In the genomic region with DNA sequence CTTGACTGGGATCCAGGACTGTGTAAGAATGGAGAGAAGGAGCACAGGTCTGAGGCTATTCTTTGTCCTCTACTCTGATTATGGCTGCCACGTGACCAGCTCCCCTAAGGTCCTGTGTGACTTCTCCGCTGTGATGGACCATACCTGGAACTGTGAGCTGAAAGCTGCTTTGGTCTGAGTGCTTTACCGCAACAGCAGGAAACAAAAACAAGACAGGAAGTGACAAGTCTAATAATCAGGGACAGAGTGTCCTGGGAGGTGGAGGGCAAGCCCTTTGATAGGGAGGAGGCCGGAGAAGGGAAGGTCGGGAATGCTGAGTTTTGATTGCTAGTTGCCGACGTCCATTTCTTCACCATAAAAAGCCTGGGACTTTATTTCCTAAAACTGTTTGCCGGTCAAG, we compare ENCODE assay signal across 29 mouse cellular contexts. TPM values are rescaled to one million over a fixed set of nuclear protein-coding genes. Genes with fewer than 3 reads are reported as not detected.
DNase-seq lines count a peak whose midpoint lies in the region; ATAC-seq and TF ChIP-seq lines count a peak whose summit lies in the region.
"Had no signal": no experiment of that assay in that cellular context is flagged by ENCODE, and none has a peak within 500 bp of the region (broad histone marks: within the 10 kb centered on the region; RNA-seq: fewer than 3 reads in every experiment).

No protein-coding gene starts in this region.

- intact Hi-C loops in heart, adult 2 months (cut with DNase I) = loop anchor here (5.0 kb wide), 1 partner anchor 33 kb away; no protein-coding TSS in a partner anchor

- TF ChIP-seq EP300 in heart, adult 2 months (IDR thresholded peaks at IDR 0.05; ENCODE audit: insufficient read depth, low read depth, low read length) = peak; percentile 67; the same call in 1 of the 2 replicates

- no peaks in the 10 kb centered on the region for H3K27me3 ChIP-seq in heart, adult 2 months (ENCODE audit: control insufficient read depth, insufficient read depth, low read length)
- peaks cover 40% of the 10 kb centered on the region for H3K27me3 ChIP-seq in heart, embryonic 10.5 days (ENCODE audit: insufficient read depth, poor library complexity, severe bottlenecking)
- no peaks in the 10 kb centered on the region for H3K27me3 ChIP-seq in kidney, embryonic 14.5 days (ENCODE audit: control insufficient read depth, insufficient read depth, low read length)
- peaks cover 10% of the 10 kb centered on the region; the same call in 1 of the 2 replicates for H3K27me3 ChIP-seq in limb, embryonic 10.5 days (ENCODE audit: low read depth, poor library complexity, severe bottlenecking)
- H3K27me3 ChIP-seq in hindbrain, embryonic 12.5 days = peaks cover 11% of the 10 kb centered on the region
- H3K27me3 ChIP-seq: limb, embryonic 15.5 days; midbrain, embryonic 15.5 days had no signal

- peak overlapping the region; percentile 36 for H3K27ac ChIP-seq in heart, adult 2 months
- no peak overlapping the region for H3K27ac ChIP-seq in heart, embryonic 10.5 days
- no peak overlapping the region for H3K27ac ChIP-seq in kidney, embryonic 14.5 days (ENCODE audit: low read depth, low read length)
- peak overlapping the region; percentile 42; the same call in 1 of the 2 replicates for H3K27ac ChIP-seq in limb, embryonic 10.5 days
- no peak overlapping the region for H3K27ac ChIP-seq in hindbrain, embryonic 12.5 days
- H3K27ac ChIP-seq: embryonic facial prominence, embryonic 12.5 days; hindbrain, embryonic 10.5 days; liver, embryonic 13.5 days; midbrain, embryonic 15.5 days; neural tube, embryonic 12.5 days; stomach, postnatal 0 days had no signal

- peaks cover 14% of the 10 kb centered on the region for H3K4me1 ChIP-seq in heart, adult 2 months (ENCODE audit: control insufficient read depth, insufficient read depth, low read length)
- H3K4me1 ChIP-seq in heart, embryonic 10.5 days = peaks cover 18% of the 10 kb centered on the region
- H3K4me1 ChIP-seq in kidney, embryonic 14.5 days (ENCODE audit: control insufficient read depth, insufficient read depth, low read length) = peaks cover 26% of the 10 kb centered on the region
- peaks cover 35% of the 10 kb centered on the region for H3K4me1 ChIP-seq in limb, embryonic 10.5 days
- H3K4me1 ChIP-seq in hindbrain, embryonic 12.5 days = no peaks in the 10 kb centered on the region
- H3K4me1 ChIP-seq: liver, embryonic 13.5 days; midbrain, embryonic 15.5 days; neural tube, embryonic 12.5 days had no signal

- no peak for TF ChIP-seq CTCF in heart, adult 2 months (IDR thresholded peaks at IDR 0.05)

- TF ChIP-seq POLR2A in heart, adult 2 months (IDR thresholded peaks at IDR 0.05; ENCODE audit: insufficient read depth, low read depth, low read length) = no peak

- no peaks in the 10 kb centered on the region for H3K9me3 ChIP-seq in heart, embryonic 10.5 days
- no peaks in the 10 kb centered on the region for H3K9me3 ChIP-seq in kidney, embryonic 14.5 days (ENCODE audit: control insufficient read depth, low read length)
- no peaks in the 10 kb centered on the region for H3K9me3 ChIP-seq in limb, embryonic 10.5 days (replicated peaks)
- no peaks in the 10 kb centered on the region for H3K9me3 ChIP-seq in hindbrain, embryonic 12.5 days (replicated peaks)
- H3K9me3 ChIP-seq: embryonic facial prominence, embryonic 12.5 days; heart, embryonic 12.5 days; hindbrain, embryonic 10.5 days; limb, embryonic 15.5 days; liver, embryonic 13.5 days; midbrain, embryonic 15.5 days; neural tube, embryonic 12.5 days had no signal

- H3K4me2 ChIP-seq in kidney, embryonic 14.5 days (replicated peaks; ENCODE audit: low read depth, low read length) = no peak overlapping the region
- H3K4me2 ChIP-seq in hindbrain, embryonic 12.5 days (replicated peaks) = no peak overlapping the region
- H3K4me2 ChIP-seq: embryonic facial prominence, embryonic 12.5 days; heart, embryonic 12.5 days; limb, embryonic 15.5 days; liver, embryonic 13.5 days; midbrain, embryonic 15.5 days; neural tube, embryonic 12.5 days had no signal

- H3K4me3 ChIP-seq in heart, adult 2 months = no peak overlapping the region
- no peak overlapping the region for H3K4me3 ChIP-seq in heart, embryonic 10.5 days
- H3K4me3 ChIP-seq in kidney, embryonic 14.5 days (ENCODE audit: low read length) = no peak overlapping the region
- no peak overlapping the region for H3K4me3 ChIP-seq in limb, embryonic 10.5 days
- no peak overlapping the region for H3K4me3 ChIP-seq in hindbrain, embryonic 12.5 days
- H3K4me3 ChIP-seq: embryonic facial prominence, embryonic 12.5 days; heart, embryonic 12.5 days; hindbrain, embryonic 10.5 days; limb, embryonic 15.5 days; liver, embryonic 13.5 days; midbrain, embryonic 15.5 days; neural tube, embryonic 12.5 days had no signal

- H3K36me3 ChIP-seq in heart, adult 2 months (ENCODE audit: control insufficient read depth, insufficient read depth, low read length) = no peaks in the 10 kb centered on the region
- no peaks in the 10 kb centered on the region for H3K36me3 ChIP-seq in heart, embryonic 10.5 days
- no peaks in the 10 kb centered on the region for H3K36me3 ChIP-seq in kidney, embryonic 14.5 days (ENCODE audit: control insufficient read depth, insufficient read depth, low read length)
- no peaks in the 10 kb centered on the region for H3K36me3 ChIP-seq in limb, embryonic 10.5 days
- H3K36me3 ChIP-seq in hindbrain, embryonic 12.5 days = no peaks in the 10 kb centered on the region
- H3K36me3 ChIP-seq: embryonic facial prominence, embryonic 12.5 days; heart, embryonic 12.5 days; hindbrain, embryonic 10.5 days; limb, embryonic 15.5 days; liver, embryonic 13.5 days; midbrain, embryonic 15.5 days; neural tube, embryonic 12.5 days had no signal

- H3K79me2 ChIP-seq in heart, adult 2 months (replicated peaks; ENCODE audit: control insufficient read depth, insufficient read depth, low read length) = no peaks in the 10 kb centered on the region

- ATAC-seq in kidney, embryonic 14.5 days (ENCODE audit: low FRiP score, low TSS enrichment) = no peak
- no peak for ATAC-seq in hindbrain, embryonic 12.5 days (ENCODE audit: low FRiP score)
- ATAC-seq: forebrain, embryonic 16.5 days; hindbrain, embryonic 16.5 days; midbrain, embryonic 15.5 days had no signal

- H3K9ac ChIP-seq in heart, adult 2 months (ENCODE audit: low read depth, low read length) = no peak overlapping the region
- H3K9ac ChIP-seq in kidney, embryonic 14.5 days (ENCODE audit: low read depth, low read length) = no peak overlapping the region
- no peak overlapping the region for H3K9ac ChIP-seq in hindbrain, embryonic 12.5 days
- H3K9ac ChIP-seq: embryonic facial prominence, embryonic 12.5 days; heart, embryonic 12.5 days; limb, embryonic 15.5 days; liver, embryonic 13.5 days; midbrain, embryonic 15.5 days; neural tube, embryonic 12.5 days had no signal

- DNase-seq in heart, adult 2 months = peak in 1 of 2 experiments; percentile 22
- no peak for DNase-seq in heart, embryonic 10.5 days (ENCODE audit: low spot score)
- DNase-seq in kidney, postnatal 25 days = peak; percentile 30 to 50
- DNase-seq in ES-CJ7 (ENCODE audit: low read depth, low spot score) = peak; percentile 58
- DNase-seq in limb, embryonic 10.5 days (ENCODE audit: low spot score) = no peak
- DNase-seq: adrenal gland, postnatal 10 days; cerebellum, adult 9-11 months; embryo, embryonic 11 days; heart, postnatal 10 days; layer of hippocampus, postnatal 36 days; left cerebral cortex, postnatal 4 days; liver, embryonic 13.5 days; lung, adult 18-20 months; lung, postnatal 14 days; right cerebral cortex, postnatal 4 days; thymus, adult 18-20 months; thymus, postnatal 36 days had no signal

- 41% methylated on average over 8 of the region's 8 CpGs for WGBS in heart, adult 2 months
- 57% methylated on average over 8 of the region's 8 CpGs for WGBS in heart, embryonic 10.5 days
- WGBS in kidney, embryonic 14.5 days = 50% methylated on average over 8 of the region's 8 CpGs
- 66% methylated on average over 8 of the region's 8 CpGs for WGBS in limb, embryonic 10.5 days
- 76% methylated on average over 8 of the region's 8 CpGs for WGBS in hindbrain, embryonic 12.5 days

RNA-seq across cellular contexts. Expression of a gene that starts 22.5 kb away (rescaled TPM):
- total RNA-seq in heart, adult 2 months (2021) = 10 to 100 TPM; 17.1 to 18.6 TPM
- 5.3 and 11.4 TPM in 2 replicates for polyA plus RNA-seq in heart, adult 2 months (2012; rRNA removed)
- 1.8 and 2.5 TPM in 2 replicates for polyA plus RNA-seq in heart, embryonic 10.5 days (2016; fragmentation: Nextera tagmentation; extraction: Ambion mirVana)
- 2.0 and 2.4 TPM in 2 replicates for polyA plus RNA-seq in kidney, embryonic 14.5 days (2014; fragmentation: Nextera tagmentation; extraction: Ambion mirVana)
- polyA plus RNA-seq in limb, embryonic 10.5 days (2016; fragmentation: Nextera tagmentation; extraction: Ambion mirVana) = 1.5 and 2.1 TPM in 2 replicates
- polyA plus RNA-seq in hindbrain, embryonic 12.5 days (2016; fragmentation: Nextera tagmentation; extraction: Ambion mirVana) = 4.6 and 4.9 TPM in 2 replicates

RNA-seq across cellular contexts. Expression of a gene that starts 48.1 kb away (rescaled TPM):
- total RNA-seq in heart, adult 2 months (2021) = under 1 TPM; 0.18 to 0.23 TPM
- 0.47 and 0.49 TPM in 2 replicates for polyA plus RNA-seq in heart, adult 2 months (2012; rRNA removed)
- polyA plus RNA-seq in heart, embryonic 10.5 days (2016; fragmentation: Nextera tagmentation; extraction: Ambion mirVana) = 0.16 and 0.19 TPM in 2 replicates
- 0.20 and 0.27 TPM in 2 replicates for polyA plus RNA-seq in kidney, embryonic 14.5 days (2014; fragmentation: Nextera tagmentation; extraction: Ambion mirVana)
- 0.06 TPM in 1 of 2 replicates, not detected in the other for polyA plus RNA-seq in limb, embryonic 10.5 days (2016; fragmentation: Nextera tagmentation; extraction: Ambion mirVana)
- polyA plus RNA-seq in hindbrain, embryonic 12.5 days (2016; fragmentation: Nextera tagmentation; extraction: Ambion mirVana) = 4.4 and 5.3 TPM in 2 replicates
- total RNA-seq: gastrocnemius, adult 8-10 months had no signal

Comparison
In these comparisons a context has a peak if more than half of its experiments do, and no peak if none do; other contexts are left out.
1. H3K27ac ChIP-seq: peak in heart, adult 2 months (single experiment) and limb, embryonic 10.5 days (single experiment); none in heart, embryonic 10.5 days (single experiment), kidney, embryonic 14.5 days (single experiment) and hindbrain, embryonic 12.5 days (single experiment).
2. DNase-seq: peak in kidney, postnatal 25 days (2 of 2) and ES-CJ7 (single experiment); none in heart, embryonic 10.5 days (single experiment) and limb, embryonic 10.5 days (single experiment).